Mouse (Mus musculus): Measurements from ENCODE around the gene Hnrnpdl. TPM values are rescaled to one million over a fixed set of nuclear protein-coding genes. Genes with fewer than 3 reads are reported as not detected.

Gene Hnrnpdl
- polyA plus RNA-seq, 1 experiment from 2014 or later, result 257 TPM

- Histone ChIP-seq H3K4me3 (replicated peaks) (no peak overlapping the region), H3K9me3 (no peaks in the 10 kb centered on the region), H3K27me3 (no peaks in the 10 kb centered on the region), H3K36me3 (peaks cover 57% of the 10 kb centered on the region), H3K4me1 (replicated peaks) (peaks cover 23% of the 10 kb centered on the region), H3K27ac (no peak overlapping the region), H3K9ac (replicated peaks) (no peak overlapping the region), H3K4me2 (no peak overlapping the region)
- 76% methylated on average over 3 of the region's 3 CpGs for WGBS
- ATAC-seq (ENCODE audit: insufficient number of reproducible peaks, insufficient read depth, low FRiP score, low TSS enrichment, low read depth), result no peak
Measured at GRCm38 (mm10) chr5:100032646-100033045, 6.8 kb downstream of the Hnrnpdl start.

GRCm38 (mm10) chr5:100032107-100032506 is 7.4 kb downstream of the Hnrnpdl start:
- Histone ChIP-seq H3K27me3 (no peaks in the 10 kb centered on the region), H3K4me3 (replicated peaks) (no peak overlapping the region), H3K36me3 (peaks cover 52% of the 10 kb centered on the region), H3K4me2 (no peak overlapping the region), H3K9me3 (no peaks in the 10 kb centered on the region), H3K9ac (replicated peaks) (no peak overlapping the region), H3K27ac (no peak overlapping the region), H3K4me1 (replicated peaks) (peaks cover 18% of the 10 kb centered on the region)
- WGBS, result 83% methylated on average over 2 of the region's 2 CpGs
- ATAC-seq (ENCODE audit: insufficient number of reproducible peaks, insufficient read depth, low FRiP score, low TSS enrichment, low read depth), result no peak

GRCm38 (mm10) chr5:100030069-100030468 is 9.4 kb downstream of the Hnrnpdl start:
- peak; percentile 77 for ATAC-seq (ENCODE audit: insufficient number of reproducible peaks, insufficient read depth, low FRiP score, low TSS enrichment, low read depth)
- WGBS, result 36% methylated on average over 6 of the region's 6 CpGs

GRCm38 (mm10) chr5:100024868-100025267 is 14.6 kb downstream of the Hnrnpdl start:
- 70% methylated on average over 1 of the region's 1 CpGs for WGBS

More at GRCm38 (mm10) chr5:100030069-100030468, 9.4 kb downstream of the Hnrnpdl start:
- Histone ChIP-seq H3K27ac (no peak overlapping the region), H3K36me3 (peaks cover 32% of the 10 kb centered on the region), H3K9me3 (no peaks in the 10 kb centered on the region), H3K4me3 (replicated peaks) (no peak overlapping the region), H3K4me2 (no peak overlapping the region), H3K27me3 (no peaks in the 10 kb centered on the region), H3K4me1 (replicated peaks) (peaks cover 7% of the 10 kb centered on the region; the same call in 1 of the 2 replicates), H3K9ac (replicated peaks) (no peak overlapping the region)

GRCm38 (mm10) chr5:100024403-100024802 is 15.1 kb downstream of the Hnrnpdl start:
- no peak overlapping the region for H3K27ac ChIP-seq
- H3K9ac ChIP-seq (replicated peaks), result no peak overlapping the region
- no peaks in the 10 kb centered on the region for H3K27me3 ChIP-seq
- H3K36me3 ChIP-seq, result no peaks in the 10 kb centered on the region
- no peaks in the 10 kb centered on the region for H3K9me3 ChIP-seq
- no peak for ATAC-seq (ENCODE audit: insufficient number of reproducible peaks, insufficient read depth, low FRiP score, low TSS enrichment, low read depth)
- 64% methylated on average over 5 of the region's 5 CpGs for WGBS
- H3K4me3 ChIP-seq (replicated peaks), result no peak overlapping the region
- no peaks in the 10 kb centered on the region for H3K4me1 ChIP-seq (replicated peaks)
- no peak overlapping the region for H3K4me2 ChIP-seq

More at GRCm38 (mm10) chr5:100024868-100025267, 14.6 kb downstream of the Hnrnpdl start:
- Histone ChIP-seq H3K4me2 (no peak overlapping the region), H3K36me3 (no peaks in the 10 kb centered on the region), H3K4me3 (replicated peaks) (no peak overlapping the region), H3K9me3 (no peaks in the 10 kb centered on the region), H3K27me3 (no peaks in the 10 kb centered on the region), H3K9ac (replicated peaks) (no peak overlapping the region), H3K4me1 (replicated peaks) (no peaks in the 10 kb centered on the region), H3K27ac (no peak overlapping the region)
- no peak for ATAC-seq (ENCODE audit: insufficient number of reproducible peaks, insufficient read depth, low FRiP score, low TSS enrichment, low read depth)

GRCm38 (mm10) chr5:100020089-100020488 is 19.4 kb downstream of the Hnrnpdl start:
- H3K4me2 ChIP-seq, result no peak overlapping the region
- no peak overlapping the region for H3K9ac ChIP-seq (replicated peaks)
- H3K9me3 ChIP-seq, result no peaks in the 10 kb centered on the region
- no peaks in the 10 kb centered on the region for H3K36me3 ChIP-seq
- no peak overlapping the region for H3K4me3 ChIP-seq (replicated peaks)
- no peaks in the 10 kb centered on the region for H3K27me3 ChIP-seq
- ATAC-seq (ENCODE audit: insufficient number of reproducible peaks, insufficient read depth, low FRiP score, low TSS enrichment, low read depth), result no peak
- no peak overlapping the region for H3K27ac ChIP-seq
- no peaks in the 10 kb centered on the region for H3K4me1 ChIP-seq (replicated peaks)

- Histone ChIP-seq H3K9ac (replicated peaks) (no peak overlapping the region), H3K9me3 (no peaks in the 10 kb centered on the region), H3K4me2 (no peak overlapping the region), H3K27ac (no peak overlapping the region), H3K4me1 (replicated peaks) (no peaks in the 10 kb centered on the region), H3K27me3 (no peaks in the 10 kb centered on the region), H3K4me3 (replicated peaks) (no peak overlapping the region), H3K36me3 (no peaks in the 10 kb centered on the region)
- ATAC-seq (ENCODE audit: insufficient number of reproducible peaks, insufficient read depth, low FRiP score, low TSS enrichment, low read depth), result no peak
- WGBS, result 85% methylated on average over 9 of the region's 9 CpGs
Measured at GRCm38 (mm10) chr5:100012599-100012998, 26.9 kb downstream of the Hnrnpdl start.

- Histone ChIP-seq H3K36me3 (no peaks in the 10 kb centered on the region), H3K4me1 (replicated peaks) (no peaks in the 10 kb centered on the region), H3K4me3 (replicated peaks) (no peak overlapping the region), H3K9me3 (no peaks in the 10 kb centered on the region), H3K27ac (no peak overlapping the region), H3K27me3 (no peaks in the 10 kb centered on the region), H3K4me2 (no peak overlapping the region), H3K9ac (replicated peaks) (no peak overlapping the region)
- WGBS, result 53% methylated on average over 3 of the region's 3 CpGs
- no peak for ATAC-seq (ENCODE audit: insufficient number of reproducible peaks, insufficient read depth, low FRiP score, low TSS enrichment, low read depth)
Measured at GRCm38 (mm10) chr5:100008485-100008884, 31.0 kb downstream of the Hnrnpdl start.

GRCm38 (mm10) chr5:100007040-100007375 is 32.5 kb downstream of the Hnrnpdl start:
- ATAC-seq (ENCODE audit: insufficient number of reproducible peaks, insufficient read depth, low FRiP score, low TSS enrichment, low read depth), result no peak
- Histone ChIP-seq H3K9ac (replicated peaks) (no peak overlapping the region), H3K27ac (no peak overlapping the region), H3K9me3 (no peaks in the 10 kb centered on the region), H3K36me3 (no peaks in the 10 kb centered on the region), H3K4me3 (replicated peaks) (no peak overlapping the region), H3K4me2 (no peak overlapping the region), H3K27me3 (no peaks in the 10 kb centered on the region), H3K4me1 (replicated peaks) (no peaks in the 10 kb centered on the region)
- WGBS, result 82% methylated on average over 4 of the region's 4 CpGs

- H3K4me2 ChIP-seq, result no peak overlapping the region
- no peak overlapping the region for H3K27ac ChIP-seq
- no peak for ATAC-seq (ENCODE audit: insufficient number of reproducible peaks, insufficient read depth, low FRiP score, low TSS enrichment, low read depth)
- no peaks in the 10 kb centered on the region for H3K27me3 ChIP-seq
- no peak overlapping the region for H3K4me3 ChIP-seq (replicated peaks)
- H3K9me3 ChIP-seq, result no peaks in the 10 kb centered on the region
- no peak overlapping the region for H3K9ac ChIP-seq (replicated peaks)
- H3K4me1 ChIP-seq (replicated peaks), result no peaks in the 10 kb centered on the region
- no peaks in the 10 kb centered on the region for H3K36me3 ChIP-seq
- 86% methylated on average over 4 of the region's 4 CpGs for WGBS
Measured at GRCm38 (mm10) chr5:100006324-100007039, 33.0 kb downstream of the Hnrnpdl start.

GRCm38 (mm10) chr5:100005896-100006295 is 33.6 kb downstream of the Hnrnpdl start:
- Histone ChIP-seq H3K4me2 (no peak overlapping the region), H3K27ac (no peak overlapping the region), H3K27me3 (no peaks in the 10 kb centered on the region), H3K9ac (replicated peaks) (no peak overlapping the region), H3K9me3 (no peaks in the 10 kb centered on the region), H3K4me3 (replicated peaks) (no peak overlapping the region), H3K36me3 (no peaks in the 10 kb centered on the region), H3K4me1 (replicated peaks) (no peaks in the 10 kb centered on the region)
- WGBS, result 84% methylated on average over 6 of the region's 6 CpGs
- ATAC-seq (ENCODE audit: insufficient number of reproducible peaks, insufficient read depth, low FRiP score, low TSS enrichment, low read depth), result no peak

GRCm38 (mm10) chr5:100005431-100005830 is 34.0 kb downstream of the Hnrnpdl start:
- 73% methylated on average over 3 of the region's 3 CpGs for WGBS
- no peaks in the 10 kb centered on the region for H3K4me1 ChIP-seq (replicated peaks)
- no peak for ATAC-seq (ENCODE audit: insufficient number of reproducible peaks, insufficient read depth, low FRiP score, low TSS enrichment, low read depth)

More at GRCm38 (mm10) chr5:100005431-100005830, 34.0 kb downstream of the Hnrnpdl start:
- H3K4me2 ChIP-seq, result no peak overlapping the region
- no peaks in the 10 kb centered on the region for H3K9me3 ChIP-seq
- no peaks in the 10 kb centered on the region for H3K36me3 ChIP-seq
- no peaks in the 10 kb centered on the region for H3K27me3 ChIP-seq
- H3K27ac ChIP-seq, result no peak overlapping the region
- no peak overlapping the region for H3K4me3 ChIP-seq (replicated peaks)
- H3K9ac ChIP-seq (replicated peaks), result no peak overlapping the region
